Mouse (Mus musculus) hindbrain, embryonic 15.5 days (tissue): ENCODE measurements around the gene Dag1. TPM values are rescaled to one million over a fixed set of nuclear protein-coding genes. Genes with fewer than 3 reads are reported as not detected.
"Not testable (repeated sequence)": the region's sequence is repeated elsewhere in the genome, so short reads cannot be mapped to it uniquely, and the experiment has no call there.

Source experiments
- ATAC-seq: fragments of 200-750 bp; cut with Nextera tagmentation; 2 replicates; pipeline ENCODE4 v1.8.0; 2017; ENCODE audit warnings: low read depth, moderate number of reproducible peaks, moderate TSS enrichment; ENCODE audit not compliant: low FRiP score
- H3K27ac ChIP-seq: fragments of 300-500 bp; sonication (generic); replicated peaks from 2 replicates; pipeline ENCODE4 v1.5.1; 2015; ENCODE audit warnings: mild to moderate bottlenecking, inconsistent platforms
- H3K27me3 ChIP-seq: fragments of 300-500 bp; sonication (generic); 2 replicates; pipeline ENCODE4 v1.6.1; 2015; ENCODE audit warnings: control low read depth, inconsistent platforms
- H3K36me3 ChIP-seq: fragments of 300-500 bp; sonication (generic); 2 replicates; pipeline ENCODE4 v1.6.1; 2015; ENCODE audit warnings: control low read depth, inconsistent platforms
- H3K4me1 ChIP-seq: fragments of 300-500 bp; sonication (generic); replicated peaks from 2 replicates; pipeline ENCODE4 v1.6.1; 2015; ENCODE audit warnings: control low read depth, inconsistent platforms
- H3K4me2 ChIP-seq: fragments of 300-500 bp; sonication (generic); 2 replicates; pipeline ENCODE4 v1.6.1; 2015; ENCODE audit warnings: moderate library complexity, mild to moderate bottlenecking, inconsistent platforms
- H3K4me3 ChIP-seq: fragments of 300-500 bp; sonication (generic); 2 replicates; pipeline ENCODE4 v1.5.1; 2015; ENCODE audit warnings: mild to moderate bottlenecking, inconsistent platforms
- H3K9ac ChIP-seq: fragments of 300-500 bp; sonication (generic); 2 replicates; pipeline ENCODE4 v1.6.1; 2015; ENCODE audit warnings: inconsistent platforms
- H3K9me3 ChIP-seq: fragments of 300-500 bp; sonication (generic); 2 replicates; pipeline ENCODE4 v1.6.1; 2016; ENCODE audit warnings: control low read depth, inconsistent platforms
- WGBS: fragments of 180-500 bp; shearing (Covaris S2); methylation state at CpG from one replicate; pipeline ENCODE4 v1.1.7; 2015; 5-methylcytosine and 5-hydroxymethylcytosine counted together
- polyA plus RNA-seq: library from polyadenylated mRNA; unstranded; fragments of >200 nt; fragmentation: Nextera tagmentation; extraction: Ambion mirVana; gene quantifications from 2 replicates; pipeline ENCODE4 v1.2.1, GENCODE M21; 2015

Dag1 gene
- polyA plus RNA-seq, 1 experiment from 2014 or later, result 86.0 TPM

DNA sequence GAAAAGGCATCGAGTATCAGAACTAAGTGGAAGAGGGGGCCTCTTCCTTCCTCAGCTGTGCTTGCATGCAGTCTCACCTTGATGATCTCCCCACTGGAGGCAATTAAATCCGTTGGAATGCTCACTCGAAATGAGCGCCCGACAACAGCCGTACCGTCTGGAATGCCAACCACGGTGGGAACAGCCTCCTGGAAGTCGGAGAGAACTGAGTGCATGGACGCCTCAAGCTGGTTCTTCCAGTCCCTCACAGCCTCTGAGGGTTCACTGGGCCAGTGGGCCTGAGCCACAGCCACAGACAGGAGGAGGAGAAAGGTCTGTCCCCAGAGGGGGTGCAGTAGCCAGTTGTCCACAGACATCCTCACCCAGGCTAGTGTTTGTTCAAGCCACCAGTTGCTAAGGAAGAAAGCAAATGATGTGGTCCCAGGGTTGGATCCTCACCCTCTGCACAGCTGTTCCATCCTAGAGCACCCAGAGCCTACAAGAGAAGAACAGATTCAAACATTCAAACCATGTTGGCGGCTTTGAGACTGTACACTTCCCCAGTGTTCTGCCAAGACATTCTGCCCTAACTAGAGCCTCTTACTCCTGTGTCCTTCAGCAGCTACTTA lies 45.7 kb downstream of the Dag1 start:
- H3K9me3 ChIP-seq, result no peaks in the 10 kb centered on the region
- H3K4me3 ChIP-seq, result no peak overlapping the region
- H3K9ac ChIP-seq, result no peak overlapping the region
- no peak overlapping the region for H3K27ac ChIP-seq
- ATAC-seq, result no peak
- WGBS, result 80% methylated on average over 11 of the region's 11 CpGs
- peaks cover 13% of the 10 kb centered on the region for H3K4me1 ChIP-seq
- H3K4me2 ChIP-seq, result no peak overlapping the region
- H3K36me3 ChIP-seq, result peaks cover 16% of the 10 kb centered on the region
- no peaks in the 10 kb centered on the region for H3K27me3 ChIP-seq

DNA sequence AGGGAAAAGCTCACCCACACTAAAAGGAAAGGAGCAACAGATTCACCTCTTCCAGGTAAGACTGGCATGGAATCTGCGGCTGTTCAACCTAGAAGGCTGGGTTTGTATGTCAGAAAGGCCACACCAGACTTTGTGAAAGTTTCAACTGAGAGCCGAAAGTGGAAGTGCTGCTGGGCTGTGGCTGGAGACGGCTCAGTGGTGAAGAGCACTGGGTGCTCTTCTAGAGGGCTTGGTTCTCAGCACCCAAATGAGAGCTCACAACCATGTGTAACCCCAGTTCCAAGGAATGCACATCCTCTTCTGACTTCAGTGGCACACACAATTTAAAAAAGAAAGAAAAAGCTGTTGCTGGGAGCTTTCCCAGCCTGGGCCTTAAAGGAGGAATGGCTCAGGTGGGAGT lies 46.4 kb downstream of the Dag1 start:
- 93% methylated on average over 3 of the region's 3 CpGs for WGBS
- H3K27ac ChIP-seq, result no peak overlapping the region
- peaks cover 16% of the 10 kb centered on the region for H3K36me3 ChIP-seq
- no peaks in the 10 kb centered on the region for H3K27me3 ChIP-seq
- ATAC-seq, result no peak
- H3K9me3 ChIP-seq, result no peaks in the 10 kb centered on the region
- H3K9ac ChIP-seq, result no peak overlapping the region
- no peak overlapping the region for H3K4me3 ChIP-seq
- H3K4me2 ChIP-seq, result no peak overlapping the region
- H3K4me1 ChIP-seq, result peaks cover 18% of the 10 kb centered on the region

DNA sequence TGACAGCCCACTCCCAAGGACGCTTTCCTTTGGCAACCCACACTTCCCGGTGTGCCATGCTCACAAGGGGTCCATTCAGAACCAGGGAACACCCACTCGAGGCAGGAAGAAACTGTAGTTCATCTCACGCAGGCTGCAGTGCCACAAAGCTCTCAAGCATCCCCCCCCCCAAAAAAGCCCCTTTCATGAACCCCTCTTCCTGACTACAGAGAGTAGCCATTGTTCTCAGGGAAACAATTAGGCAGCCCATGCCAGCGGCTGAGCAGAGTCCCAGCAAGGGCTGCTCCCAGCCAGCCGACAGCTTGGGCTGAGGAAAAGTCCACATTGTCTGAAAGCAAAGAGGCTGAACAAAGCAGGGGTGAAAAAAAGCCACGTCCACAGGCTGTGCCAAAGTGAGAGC lies 50.7 kb downstream of the Dag1 start:
- H3K9me3 ChIP-seq, result no peaks in the 10 kb centered on the region
- H3K4me3 ChIP-seq, result no peak overlapping the region
- ATAC-seq, result peak; percentile 72; the same call in 1 of the 2 replicates
- H3K4me1 ChIP-seq, result peaks cover 18% of the 10 kb centered on the region
- H3K9ac ChIP-seq, result 0 out of 2 replicates have a peak overlapping the region, but pooled peaks have one; percentile 4
- H3K27ac ChIP-seq, result peak overlapping the region; percentile 77
- 6% methylated on average over 7 of the region's 7 CpGs for WGBS
- H3K36me3 ChIP-seq, result peaks cover 31% of the 10 kb centered on the region
- H3K27me3 ChIP-seq, result no peaks in the 10 kb centered on the region
- no peak overlapping the region for H3K4me2 ChIP-seq

DNA sequence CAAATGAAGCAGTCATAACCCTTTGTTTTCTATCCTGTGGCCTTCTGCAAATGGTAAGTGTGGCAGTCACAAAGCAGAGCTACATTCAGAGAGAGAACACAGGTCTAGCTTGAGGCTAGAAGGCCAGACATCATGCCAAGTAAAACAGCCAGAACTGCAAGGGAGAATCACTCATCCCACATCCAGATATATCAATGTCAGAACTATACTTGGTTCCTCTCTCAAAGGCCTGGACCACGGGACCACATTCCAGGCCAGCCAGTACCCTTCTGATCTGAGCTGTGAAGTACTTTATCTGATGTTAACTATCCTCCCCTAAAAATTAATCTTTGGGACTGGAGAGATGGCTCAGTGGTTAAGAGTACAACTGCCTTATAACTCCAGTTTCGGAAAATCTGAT lies 51.3 kb downstream of the Dag1 start:
- no peak overlapping the region for H3K4me2 ChIP-seq
- H3K27me3 ChIP-seq, result no peaks in the 10 kb centered on the region
- H3K9ac ChIP-seq, result no peak overlapping the region
- ATAC-seq, result no peak
- H3K9me3 ChIP-seq, result no peaks in the 10 kb centered on the region
- H3K4me1 ChIP-seq, result peaks cover 18% of the 10 kb centered on the region
- peaks cover 33% of the 10 kb centered on the region for H3K36me3 ChIP-seq
- H3K4me3 ChIP-seq, result no peak overlapping the region
- H3K27ac ChIP-seq, result peak overlapping the region; percentile 77
- 79% methylated on average over 2 of the region's 2 CpGs for WGBS

DNA sequence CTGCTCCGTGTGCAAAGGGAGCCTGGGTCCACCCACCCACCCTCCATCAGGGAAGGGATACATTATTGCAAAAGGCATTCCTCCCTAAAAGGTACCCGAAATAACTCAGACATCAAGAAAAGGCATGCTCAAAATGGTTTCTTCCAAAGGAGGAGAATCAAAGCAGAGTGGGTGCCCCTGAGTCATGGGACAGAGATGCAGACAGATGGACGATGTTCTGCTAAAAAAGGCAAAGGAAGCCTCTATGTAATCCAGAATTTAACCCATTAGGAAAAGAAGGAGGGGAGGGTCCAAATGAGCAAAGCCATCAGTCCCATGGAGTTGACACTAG lies 58.2 kb downstream of the Dag1 start:
- Histone ChIP-seq H3K4me3 (no peak overlapping the region), H3K4me2 (no peak overlapping the region), H3K27me3 (no peaks in the 10 kb centered on the region), H3K9ac (no peak overlapping the region), H3K9me3 (no peaks in the 10 kb centered on the region), H3K4me1 (peaks cover 22% of the 10 kb centered on the region), H3K27ac (peak overlapping the region; percentile 70), H3K36me3 (peaks cover 30% of the 10 kb centered on the region)
- 61% methylated on average over 3 of the region's 3 CpGs for WGBS
- ATAC-seq, result no peak

DNA sequence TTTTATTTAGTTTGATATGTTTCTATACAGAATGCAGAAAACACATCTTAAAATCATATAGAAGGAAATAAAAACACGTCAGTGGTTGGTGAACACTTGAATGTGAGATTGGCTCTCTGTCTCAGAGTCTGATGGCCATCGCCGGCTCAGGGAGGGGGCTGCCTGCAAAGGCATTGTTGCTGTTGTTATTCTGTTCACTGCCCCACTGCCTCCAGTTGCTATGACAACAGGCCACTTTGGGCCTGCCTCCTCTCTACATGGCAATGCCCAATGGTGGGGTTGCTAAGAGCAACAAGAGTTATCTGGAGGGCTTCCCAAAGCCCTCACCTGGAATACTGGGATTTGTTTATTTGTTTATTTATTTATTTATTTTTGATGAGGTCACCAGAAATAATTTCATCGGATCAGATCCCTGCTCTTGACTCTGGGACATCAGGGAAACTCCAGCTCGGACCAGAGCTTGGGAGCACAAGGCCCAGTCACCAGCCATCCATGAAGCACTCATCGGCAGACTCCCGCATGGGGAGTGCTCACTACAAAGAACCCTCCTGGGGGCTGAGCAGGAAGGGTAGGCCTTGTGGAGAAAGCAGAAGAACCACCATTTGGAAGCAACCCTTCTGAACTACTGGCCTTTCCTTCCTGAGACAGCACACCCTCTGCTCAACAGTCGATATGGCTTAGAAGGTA lies 58.7 kb downstream of the Dag1 start:
- Histone ChIP-seq H3K4me3 (no peak overlapping the region), H3K4me2 (no peak overlapping the region), H3K9me3 (no peaks in the 10 kb centered on the region), H3K4me1 (peaks cover 25% of the 10 kb centered on the region), H3K27ac (peak overlapping the region; percentile 70), H3K36me3 (peaks cover 30% of the 10 kb centered on the region), H3K9ac (no peak overlapping the region), H3K27me3 (no peaks in the 10 kb centered on the region)
- peak; percentile 61 for ATAC-seq
- 29% methylated on average over 8 of the region's 8 CpGs for WGBS

DNA sequence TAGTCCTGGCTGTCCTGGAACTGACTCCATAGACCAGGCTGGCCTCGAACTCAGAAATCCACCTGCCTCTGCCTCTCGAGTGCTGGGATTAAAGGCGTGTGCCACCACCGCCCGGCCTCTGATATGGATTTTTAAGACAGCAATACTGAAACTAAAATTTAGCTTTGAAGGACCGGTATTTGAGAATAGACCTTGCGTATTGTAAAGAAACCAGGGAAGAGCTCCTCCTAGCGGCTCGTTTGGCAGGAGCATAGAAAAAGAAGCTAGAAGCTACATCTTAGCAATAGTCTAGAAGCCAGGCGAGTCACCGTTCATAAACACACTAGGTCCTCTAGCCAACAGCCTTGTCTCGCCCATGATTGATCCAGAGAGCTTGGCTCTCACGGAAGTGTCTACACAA lies 60.7 kb downstream of the Dag1 start:
- Histone ChIP-seq H3K4me2 (no peak overlapping the region), H3K9ac (no peak overlapping the region), H3K36me3 (peaks cover 14% of the 10 kb centered on the region), H3K27me3 (no peaks in the 10 kb centered on the region), H3K4me3 (no peak overlapping the region), H3K27ac (no peak overlapping the region), H3K9me3 (no peaks in the 10 kb centered on the region), H3K4me1 (peaks cover 25% of the 10 kb centered on the region)
- no peak for ATAC-seq
- WGBS, result 49% methylated on average over 13 of the region's 13 CpGs

DNA sequence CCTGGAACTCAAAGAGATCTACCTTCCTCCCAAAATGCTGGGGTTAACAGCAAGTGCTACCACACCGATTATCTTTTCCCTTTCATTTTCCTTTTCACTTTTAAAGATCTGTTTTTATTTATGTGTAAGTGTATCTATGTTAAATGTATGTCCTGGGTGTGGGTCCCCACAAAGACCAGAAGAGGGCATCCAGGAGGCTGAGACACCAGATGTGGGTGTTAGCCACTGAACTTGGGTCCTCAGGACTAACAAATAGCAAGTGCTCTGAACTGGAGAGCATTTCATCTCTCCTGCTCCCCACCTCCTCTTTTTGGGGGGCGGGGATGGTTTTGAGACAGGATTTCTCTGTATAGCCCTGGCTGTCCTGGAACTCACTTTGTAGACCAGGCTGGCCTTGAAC lies 61.6 kb downstream of the Dag1 start:
- no peak overlapping the region for H3K4me2 ChIP-seq
- no peaks in the 10 kb centered on the region for H3K9me3 ChIP-seq
- H3K27ac ChIP-seq, result no peak overlapping the region
- H3K36me3 ChIP-seq, result peaks cover 5% of the 10 kb centered on the region
- no peak overlapping the region for H3K9ac ChIP-seq
- H3K4me3 ChIP-seq, result no peak overlapping the region
- WGBS, result 96% methylated on average over 2 of the region's 2 CpGs
- no peak for ATAC-seq
- peaks cover 25% of the 10 kb centered on the region for H3K4me1 ChIP-seq
- H3K27me3 ChIP-seq, result no peaks in the 10 kb centered on the region

DNA sequence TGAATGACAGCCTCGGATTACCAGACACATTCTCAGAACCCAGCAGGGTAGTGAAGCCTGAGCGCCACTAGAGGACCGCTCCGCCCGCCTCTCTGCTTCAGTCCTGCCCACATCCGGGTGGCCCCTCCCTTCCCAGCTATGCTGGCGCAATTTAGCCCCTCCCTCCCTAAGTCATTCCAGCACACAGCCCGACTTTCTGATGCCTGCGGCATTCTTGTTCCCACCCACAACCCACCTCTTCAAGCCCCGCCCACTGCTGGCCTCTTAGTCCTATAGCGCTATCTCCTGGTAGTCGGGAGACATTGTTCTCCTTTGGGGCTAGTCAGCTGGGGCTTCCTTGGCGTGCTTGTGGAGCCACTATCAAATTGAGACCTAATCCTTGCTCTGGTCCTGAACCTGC lies 62.6 kb downstream of the Dag1 start:
- peaks cover 25% of the 10 kb centered on the region for H3K4me1 ChIP-seq
- H3K27me3 ChIP-seq, result no peaks in the 10 kb centered on the region
- H3K4me3 ChIP-seq, result peak overlapping the region; percentile 22
- H3K4me2 ChIP-seq, result peak overlapping the region; percentile 52
- ATAC-seq, result peak; percentile 90
- no peaks in the 10 kb centered on the region for H3K9me3 ChIP-seq
- peak overlapping the region; percentile 21; the same call in 1 of the 2 replicates for H3K9ac ChIP-seq
- 0% methylated on average over 13 of the region's 13 CpGs for WGBS
- H3K27ac ChIP-seq, result peak overlapping the region; percentile 9; the same call in 1 of the 2 replicates
- H3K36me3 ChIP-seq, result no peaks in the 10 kb centered on the region

DNA sequence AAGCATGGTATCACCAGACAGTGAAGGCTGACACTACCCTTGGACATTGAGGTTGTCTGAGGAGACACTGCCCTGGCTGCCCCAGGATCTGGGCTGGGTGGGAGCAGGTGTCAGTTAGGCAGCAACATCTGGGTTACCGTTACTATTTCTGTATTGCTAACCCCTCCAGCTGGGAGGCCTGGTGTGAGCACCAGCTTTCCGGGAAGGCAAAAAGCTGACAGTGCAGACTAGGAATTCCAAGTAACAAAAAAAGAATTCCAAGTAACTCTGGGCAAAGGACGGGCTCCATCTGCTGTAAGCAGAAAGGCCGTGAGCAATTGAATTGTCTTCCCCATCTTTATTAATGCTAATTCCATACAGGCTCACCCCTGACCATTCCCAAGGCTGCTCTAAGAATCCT lies 65.1 kb downstream of the Dag1 start:
- Histone ChIP-seq H3K4me1 (peaks cover 9% of the 10 kb centered on the region), H3K27ac (no peak overlapping the region), H3K4me2 (no peak overlapping the region), H3K27me3 (no peaks in the 10 kb centered on the region), H3K9ac (no peak overlapping the region), H3K4me3 (no peak overlapping the region), H3K36me3 (no peaks in the 10 kb centered on the region), H3K9me3 (no peaks in the 10 kb centered on the region)
- ATAC-seq, result no peak
- 50% methylated on average over 4 of the region's 4 CpGs for WGBS

DNA sequence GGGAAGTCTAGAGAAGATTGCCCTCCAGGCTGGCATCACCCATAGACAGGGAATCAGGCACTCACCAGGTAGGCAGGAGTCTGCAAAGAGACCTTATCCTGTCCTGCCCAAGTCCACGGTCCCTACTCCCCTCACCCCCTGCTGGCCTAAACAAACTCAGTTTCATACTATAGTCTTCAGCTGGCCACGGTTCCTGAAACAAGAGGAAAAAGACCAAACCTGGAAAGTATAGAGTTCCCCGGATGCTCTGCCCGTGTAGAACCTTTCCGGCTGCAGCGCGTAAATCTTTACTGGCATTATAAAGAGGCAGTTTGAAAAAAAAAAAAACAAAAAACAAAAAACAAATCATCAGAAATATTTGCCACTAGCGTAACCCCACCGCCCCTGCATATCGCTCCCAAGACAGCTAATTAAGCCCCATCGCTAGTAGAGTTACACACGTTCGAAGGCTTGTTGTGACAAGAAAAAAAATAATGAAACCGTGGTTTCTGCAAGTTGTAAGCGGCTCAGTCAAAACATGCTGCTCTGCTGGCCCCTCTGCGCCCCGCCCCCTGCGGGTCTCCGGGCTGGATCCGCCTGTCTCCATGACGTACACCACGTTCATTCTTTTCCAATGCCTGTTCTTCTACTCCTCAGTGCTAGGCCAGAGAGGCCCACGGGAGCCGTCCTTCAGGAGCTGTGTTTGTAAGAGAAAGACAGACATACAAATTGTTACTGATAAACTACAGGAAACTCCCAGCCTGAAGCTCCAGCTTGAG lies 66.7 kb downstream of the Dag1 start:
- Histone ChIP-seq H3K4me3 (no peak overlapping the region), H3K4me1 (peaks cover 9% of the 10 kb centered on the region), H3K9ac (no peak overlapping the region), H3K27me3 (no peaks in the 10 kb centered on the region), H3K4me2 (peak overlapping the region; percentile 6; the same call in 1 of the 2 replicates), H3K27ac (no peak overlapping the region), H3K36me3 (no peaks in the 10 kb centered on the region), H3K9me3 (no peaks in the 10 kb centered on the region)
- no peak for ATAC-seq
- WGBS, result 33% methylated on average over 24 of the region's 24 CpGs

DNA sequence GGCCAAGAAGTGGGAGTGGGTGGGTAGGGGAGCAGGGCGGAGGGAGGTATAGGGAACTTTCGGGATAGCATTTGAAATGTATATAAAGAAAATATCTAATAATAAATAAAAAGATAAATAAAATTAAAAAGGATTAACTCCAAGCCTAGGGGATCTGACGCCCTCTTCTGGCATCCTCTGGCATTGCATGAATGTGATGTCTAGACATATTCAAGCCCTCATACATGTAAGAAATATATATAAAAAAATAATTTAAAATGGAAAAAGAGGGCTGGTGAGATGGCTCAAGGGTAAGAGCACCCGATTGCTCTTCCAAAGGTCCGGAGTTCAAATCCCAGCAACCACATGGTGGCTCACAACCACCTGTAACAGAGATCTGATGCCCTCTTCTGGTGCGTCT lies 67.5 kb downstream of the Dag1 start:
- H3K4me3 ChIP-seq, H3K9me3 ChIP-seq, ATAC-seq, H3K36me3 ChIP-seq, H3K27me3 ChIP-seq, H3K27ac ChIP-seq, H3K9ac ChIP-seq, H3K4me1 ChIP-seq, H3K4me2 ChIP-seq: not testable (repeated sequence)
- WGBS, result 67% methylated on average over 6 of the region's 6 CpGs
